Mouse (Mus musculus) layer of hippocampus, postnatal 14 days (tissue): ENCODE measurements around the gene Scp2. TPM values are rescaled to one million over a fixed set of nuclear protein-coding genes. Genes with fewer than 3 reads are reported as not detected.
A peak's percentile ranks its signal among the peaks of the same experiment; 100 is the strongest.
"Not testable (repeated sequence)": the region's sequence is repeated elsewhere in the genome, so short reads cannot be mapped to it uniquely, and the experiment has no call there.

ENCODE experiments used
- DNase-seq, 2 experiments: peaks; one replicate each; pipeline ENCODE4 v3.0.0; 2021 to 2022; ENCODE audit warnings: low spot score in 2 of 2, mixed read lengths in 1 of 2
- total RNA-seq, 2 experiments: library from RNA; stranded (reverse); gene quantifications; 2 replicates each; pipeline ENCODE4 v1.2.3; 2021

Scp2 gene
- total RNA-seq, 2 experiments from 2014 or later = 87.2 to 87.7 TPM

- no peak for DNase-seq
Observed at GRCm38 (mm10) chr4:108110706-108111105, 34.1 kb downstream of the Scp2 start.

- no peak for DNase-seq
Observed at GRCm38 (mm10) chr4:108109728-108110127, 35.1 kb downstream of the Scp2 start.

DNA sequence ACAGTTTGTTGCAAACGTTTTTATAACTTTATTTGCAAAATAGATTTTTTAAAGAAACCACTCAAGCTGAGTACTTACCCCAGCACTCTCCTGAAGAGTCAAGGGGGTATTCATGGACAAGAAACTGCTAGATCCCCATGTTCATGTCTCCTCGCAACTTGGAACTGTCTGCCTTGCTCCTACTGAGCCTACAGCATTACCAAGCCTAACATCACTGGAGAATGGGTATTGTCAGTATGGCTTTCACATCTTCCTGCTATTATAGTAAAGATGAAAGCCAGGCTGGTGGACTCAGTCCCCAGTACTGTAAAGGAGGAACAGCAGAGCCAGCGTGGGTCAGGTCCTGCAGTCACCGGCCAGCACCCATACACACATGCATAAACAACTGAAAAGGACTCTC is 48.5 kb downstream of the Scp2 start, which contains the start of gene Podn:
Gene Podn, minus strand, starts transcription at position 101 of the 400 bp plus-strand sequence.
- no peak for DNase-seq

- DNase-seq = no peak
Observed at GRCm38 (mm10) chr4:108092741-108093397, 51.9 kb downstream of the Scp2 start.

GRCm38 (mm10) chr4:108083993-108084392 is 60.8 kb downstream of the Scp2 start:
- no peak for DNase-seq

DNA sequence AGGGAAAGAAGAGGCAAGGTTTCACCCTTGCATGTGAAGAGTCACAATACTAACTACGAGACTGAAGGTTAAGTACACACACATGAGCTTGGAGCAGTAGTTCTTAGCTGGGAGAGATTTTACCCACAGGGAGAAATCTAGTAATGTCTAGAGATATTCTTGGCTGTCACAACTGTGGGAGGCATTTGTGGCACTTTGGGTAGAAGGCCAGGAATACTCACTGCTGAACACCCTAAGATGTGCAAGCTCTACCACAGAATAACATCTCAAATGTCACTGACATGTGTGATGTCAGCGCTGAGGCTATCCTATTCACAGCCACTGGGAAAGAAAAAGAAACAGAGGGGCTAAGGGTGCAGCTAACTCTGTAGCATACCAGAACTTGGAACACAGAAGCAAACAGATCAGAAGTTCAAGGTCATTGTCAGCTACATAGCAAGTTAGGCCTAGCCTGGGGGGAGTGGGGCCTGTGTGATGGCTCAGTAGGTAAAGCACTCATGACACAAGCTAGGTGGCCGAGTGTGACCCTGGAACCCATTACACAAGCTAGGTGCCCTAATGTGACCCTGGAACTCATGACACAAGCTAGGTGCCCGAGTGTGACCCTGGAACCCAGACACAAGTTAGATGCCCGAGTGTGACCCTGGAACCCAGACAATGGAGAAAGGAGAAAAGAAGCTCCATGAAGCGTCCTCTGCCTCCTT is 61.6 kb downstream of the Scp2 start:
- no peak for DNase-seq

DNA sequence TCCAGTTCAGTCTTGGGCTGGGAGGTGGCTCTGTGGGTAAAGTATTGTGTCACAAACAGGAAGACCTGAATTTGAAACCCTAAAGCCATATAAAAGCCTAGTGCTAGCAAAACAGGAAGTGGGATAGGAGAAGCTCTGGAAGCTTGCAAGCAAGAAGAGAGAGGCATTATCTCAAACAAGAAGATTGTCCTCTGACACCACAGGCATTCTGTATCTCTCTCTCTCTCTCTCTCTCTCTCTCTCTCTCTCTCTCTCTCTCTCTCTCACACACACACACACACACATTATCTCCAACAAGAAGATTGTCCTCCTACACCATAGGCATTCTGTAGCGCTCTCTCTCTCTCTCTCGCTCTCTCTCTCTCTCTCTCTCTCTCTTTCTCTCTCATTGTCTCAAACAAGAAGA is 62.4 kb downstream of the Scp2 start:
- DNase-seq = no peak

- no peak for DNase-seq
Observed at GRCm38 (mm10) chr4:108080876-108081275, 63.9 kb downstream of the Scp2 start.

- no peak for DNase-seq
Observed at GRCm38 (mm10) chr4:108079762-108080161, 65.0 kb downstream of the Scp2 start.

- not testable (repeated sequence) for DNase-seq
Observed at GRCm38 (mm10) chr4:108079191-108079590, 65.6 kb downstream of the Scp2 start.

GRCm38 (mm10) chr4:108077224-108077955 is 67.4 kb downstream of the Scp2 start:
- no peak for DNase-seq

GRCm38 (mm10) chr4:108074204-108074823 is 70.5 kb downstream of the Scp2 start:
- DNase-seq = no peak

GRCm38 (mm10) chr4:108072086-108072485 is 72.7 kb downstream of the Scp2 start:
- DNase-seq = no peak

GRCm38 (mm10) chr4:108071235-108071901 is 73.4 kb downstream of the Scp2 start:
- DNase-seq = peak; percentile 87 to 93

- no peak for DNase-seq
Observed at GRCm38 (mm10) chr4:108070723-108071122, 74.1 kb downstream of the Scp2 start.

- DNase-seq = no peak
Observed at GRCm38 (mm10) chr4:108070286-108070685, 74.5 kb downstream of the Scp2 start.

DNA sequence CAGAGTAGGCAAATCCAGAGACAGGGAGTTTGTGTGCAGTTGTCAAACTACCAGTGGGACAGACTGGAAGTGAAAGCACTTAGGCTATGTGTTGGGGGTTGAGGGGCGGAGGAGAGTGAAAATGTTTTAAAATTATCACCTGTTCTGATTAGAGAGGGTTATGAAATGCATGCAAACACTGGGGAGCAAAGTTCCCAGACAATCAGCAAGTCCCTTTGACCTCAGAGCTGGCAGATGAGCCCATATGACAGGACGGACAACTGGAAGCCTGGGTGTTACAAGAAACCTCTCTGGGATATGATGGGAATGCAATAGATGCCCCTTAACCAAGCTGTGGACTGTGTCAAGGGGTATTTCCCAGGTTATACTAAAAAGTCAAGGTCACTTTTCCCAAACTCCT is 76.7 kb downstream of the Scp2 start:
- no peak for DNase-seq

GRCm38 (mm10) chr4:108067261-108067660 is 77.5 kb downstream of the Scp2 start:
- DNase-seq = no peak

GRCm38 (mm10) chr4:108066569-108066968 is 78.2 kb downstream of the Scp2 start:
- no peak for DNase-seq

GRCm38 (mm10) chr4:108065176-108065844 is 79.5 kb downstream of the Scp2 start:
- no peak for DNase-seq
